Mouse (Mus musculus) MEL (cell line): ENCODE results near the gene Ell2. TPM values are rescaled to one million over a fixed set of nuclear protein-coding genes. Genes with fewer than 3 reads are reported as not detected.
A peak's percentile ranks its signal among the peaks of the same experiment; 100 is the strongest.

Experiments used
- DNase-seq: peaks from one replicate; pipeline ENCODE4 v3.0.0; 2011; ENCODE audit warnings: low read depth, low spot score
- H3K27ac ChIP-seq: 2 replicates; pipeline ENCODE4 v1.5.1; 2012; ENCODE audit warnings: low read depth, mild to moderate bottlenecking, control low read depth, low read length, moderate library complexity; ENCODE audit not compliant: control insufficient read depth
- H3K27me3 ChIP-seq, 2 experiments: fragments of 150-350 bp in 1 of 2; sonication (generic) in 1 of 2; 2 replicates each; pipeline ENCODE4 v1.6.1; 2012; ENCODE audit warnings: low read length in 2 of 2, mild to moderate bottlenecking in 2 of 2, improper control_type of control experiment in 1 of 2, moderate library complexity in 1 of 2; ENCODE audit not compliant: insufficient read depth in 2 of 2, control insufficient read depth in 1 of 2
- H3K36me3 ChIP-seq, 2 experiments: 2 replicates each; pipeline ENCODE4 v1.6.1; 2012 to 2014; ENCODE audit warnings: low read length in 2 of 2, improper control_type of control experiment in 1 of 2, inconsistent platforms in 1 of 2, mild to moderate bottlenecking in 1 of 2; ENCODE audit not compliant: insufficient read depth in 2 of 2, control insufficient read depth in 1 of 2
- H3K4me1 ChIP-seq, 2 experiments: fragments of 150-350 bp in 1 of 2; sonication (generic) in 1 of 2; 2 replicates each; pipeline ENCODE4 v1.6.1; 2012; ENCODE audit warnings: low read length in 2 of 2, improper control_type of control experiment in 1 of 2, mild to moderate bottlenecking in 1 of 2; ENCODE audit not compliant: insufficient read depth in 2 of 2, control insufficient read depth in 1 of 2
- H3K4me3 ChIP-seq, 2 experiments: fragments of 150-350 bp in 1 of 2; sonication (generic) in 1 of 2; 2 replicates each; pipeline ENCODE4 v1.5.1; 2012; ENCODE audit warnings: low read depth in 2 of 2, low read length in 2 of 2, mild to moderate bottlenecking in 2 of 2, moderate library complexity in 2 of 2, control low read depth in 1 of 2, improper control_type of control experiment in 1 of 2; ENCODE audit not compliant: control insufficient read depth in 1 of 2, insufficient read depth in 1 of 2
- H3K79me2 ChIP-seq: 2 replicates; pipeline ENCODE4 v1.6.1; 2012; ENCODE audit warnings: mild to moderate bottlenecking, low read length, moderate library complexity; ENCODE audit not compliant: control insufficient read depth, poor library complexity, insufficient read depth
- H3K9ac ChIP-seq: 2 replicates; pipeline ENCODE4 v1.6.1; 2012; ENCODE audit warnings: low read depth, mild to moderate bottlenecking, control low read depth, low read length, moderate library complexity; ENCODE audit not compliant: control insufficient read depth, poor library complexity, severe bottlenecking
- H3K9me3 ChIP-seq: fragments of 150-350 bp; sonication (generic); replicated peaks from 2 replicates; pipeline ENCODE4 v1.6.1; 2012; ENCODE audit warnings: mild to moderate bottlenecking, low read length, improper control_type of control experiment, moderate library complexity; ENCODE audit not compliant: insufficient read depth
- BHLHE40 ChIP-seq: IDR thresholded peaks from 2 replicates; pipeline ENCODE4 v1.6.1; 2012; ENCODE audit warnings: low read depth, mild to moderate bottlenecking, inconsistent platforms, low read length, improper control_type of control experiment, borderline replicate concordance
- CHD1 ChIP-seq: IDR thresholded peaks from 2 replicates; pipeline ENCODE4 v1.6.1; 2012; ENCODE audit warnings: low read depth, mild to moderate bottlenecking, inconsistent platforms, low read length, improper control_type of control experiment
- CHD2 ChIP-seq: IDR thresholded peaks from 2 replicates; pipeline ENCODE4 v1.6.1; 2011; ENCODE audit warnings: low read length, improper control_type of control experiment
- CTCF ChIP-seq, 3 experiments: IDR thresholded peaks in 2 of 3; conservative IDR thresholded peaks in 1 of 3; 2 replicates each; pipeline ENCODE4 v1.5.1; 2011 to 2012; ENCODE audit warnings: low read length in 3 of 3, low read depth in 2 of 3, mild to moderate bottlenecking in 2 of 3, improper control_type of control experiment in 1 of 3, inconsistent platforms in 1 of 3, mixed read lengths in 1 of 3, moderate library complexity in 1 of 3; ENCODE audit not compliant: control insufficient read depth in 1 of 3, insufficient read depth in 1 of 3, poor library complexity in 1 of 3, severe bottlenecking in 1 of 3
- E2F4 ChIP-seq: IDR thresholded peaks from 2 replicates; pipeline ENCODE4 v1.6.1; 2011; ENCODE audit warnings: low read depth, low read length, improper control_type of control experiment, borderline replicate concordance
- ETS1 ChIP-seq: IDR thresholded peaks from 2 replicates; pipeline ENCODE4 v1.6.1; 2012; ENCODE audit warnings: low read depth, mild to moderate bottlenecking, inconsistent platforms, low read length, improper control_type of control experiment, moderate library complexity
- GABPA ChIP-seq: IDR thresholded peaks from 2 replicates; pipeline ENCODE4 v1.6.1; 2012; ENCODE audit warnings: low read depth, mild to moderate bottlenecking, inconsistent platforms, low read length, improper control_type of control experiment, moderate library complexity
- GATA1 ChIP-seq: IDR thresholded peaks from 2 replicates; pipeline ENCODE4 v1.6.1; 2011; ENCODE audit warnings: low read depth, low read length, improper control_type of control experiment
- JUND ChIP-seq: IDR thresholded peaks from 2 replicates; pipeline ENCODE4 v1.6.1; 2011; ENCODE audit warnings: low read depth, mild to moderate bottlenecking, improper control_type of control experiment, low read length
- KAT2A ChIP-seq: conservative IDR thresholded peaks from 2 replicates; pipeline ENCODE4 v1.6.1; 2012; ENCODE audit warnings: low read depth, low read length, improper control_type of control experiment, inconsistent platforms
- MAZ ChIP-seq: IDR thresholded peaks from 2 replicates; pipeline ENCODE4 v1.6.1; 2012; ENCODE audit warnings: low read depth, mild to moderate bottlenecking, inconsistent platforms, low read length, improper control_type of control experiment
- MEF2A ChIP-seq: IDR thresholded peaks from 2 replicates; pipeline ENCODE4 v1.6.1; 2014; ENCODE audit warnings: low read depth, mild to moderate bottlenecking, inconsistent platforms, low read length, improper control_type of control experiment; ENCODE audit not compliant: poor library complexity, insufficient replicate concordance, severe bottlenecking; ENCODE audit errors: extremely low read depth
- MXI1 ChIP-seq: IDR thresholded peaks from 2 replicates; pipeline ENCODE4 v1.6.1; 2011; ENCODE audit warnings: mild to moderate bottlenecking, low read depth, low read length, improper control_type of control experiment
- MYB ChIP-seq: IDR thresholded peaks from 2 replicates; pipeline ENCODE4 v1.6.1; 2011; ENCODE audit warnings: mild to moderate bottlenecking, low read depth, low read length, improper control_type of control experiment
- NELFE ChIP-seq: IDR thresholded peaks from 2 replicates; pipeline ENCODE4 v1.6.1; 2011; ENCODE audit warnings: low read depth, low read length, improper control_type of control experiment
- NRF1 ChIP-seq: IDR thresholded peaks from 2 replicates; pipeline ENCODE4 v1.6.1; 2014; ENCODE audit warnings: low read depth, mild to moderate bottlenecking, inconsistent platforms, low read length, improper control_type of control experiment, moderate library complexity; ENCODE audit not compliant: poor library complexity, insufficient read depth, severe bottlenecking
- POLR2AphosphoS5 ChIP-seq: IDR thresholded peaks from 2 replicates; pipeline ENCODE4 v1.6.1; 2012; ENCODE audit warnings: low read depth, borderline replicate concordance, mild to moderate bottlenecking, inconsistent platforms, low read length, moderate library complexity, mixed read lengths
- SIN3A ChIP-seq: IDR thresholded peaks from 2 replicates; pipeline ENCODE4 v1.6.1; 2012; ENCODE audit warnings: low read length, improper control_type of control experiment, inconsistent platforms
- SMC3 ChIP-seq: IDR thresholded peaks from 2 replicates; pipeline ENCODE4 v1.6.1; 2011; ENCODE audit warnings: low read depth, low read length, improper control_type of control experiment
- TAL1 ChIP-seq: IDR thresholded peaks from 2 replicates; pipeline ENCODE4 v1.6.1; 2012; ENCODE audit warnings: mild to moderate bottlenecking, inconsistent platforms, low read length, moderate library complexity, mixed read lengths
- TBP ChIP-seq: IDR thresholded peaks from 2 replicates; pipeline ENCODE4 v1.8.0; 2011; ENCODE audit warnings: low read depth, low read length, improper control_type of control experiment
- TCF12 ChIP-seq: IDR thresholded peaks from 2 replicates; pipeline ENCODE4 v1.6.1; 2014; ENCODE audit warnings: low read depth, mild to moderate bottlenecking, inconsistent platforms, low read length, improper control_type of control experiment, moderate library complexity
- UBTF ChIP-seq: IDR thresholded peaks from 2 replicates; pipeline ENCODE4 v1.6.1; 2012; ENCODE audit warnings: low read depth, mild to moderate bottlenecking, inconsistent platforms, low read length, improper control_type of control experiment, moderate library complexity, borderline replicate concordance; ENCODE audit not compliant: insufficient read depth
- USF1 ChIP-seq: IDR thresholded peaks from 2 replicates; pipeline ENCODE4 v1.6.1; 2014; ENCODE audit warnings: low read depth, mild to moderate bottlenecking, inconsistent platforms, low read length, improper control_type of control experiment, moderate library complexity
- USF2 ChIP-seq, 2 experiments: IDR thresholded peaks; 2 replicates each; pipeline ENCODE4 v1.6.1; 2011 to 2012; ENCODE audit warnings: improper control_type of control experiment in 2 of 2, low read length in 2 of 2, borderline replicate concordance in 1 of 2, inconsistent platforms in 1 of 2, low read depth in 1 of 2, mild to moderate bottlenecking in 1 of 2; ENCODE audit not compliant: insufficient read depth in 1 of 2
- ZC3H11A ChIP-seq: IDR thresholded peaks from 2 replicates; pipeline ENCODE4 v1.6.1; 2012; ENCODE audit warnings: low read depth, mild to moderate bottlenecking, inconsistent platforms, low read length, improper control_type of control experiment
- polyA plus RNA-seq, 2 experiments: library from polyadenylated mRNA; stranded (reverse) in 1 of 2; unstranded in 1 of 2; fragments of >175 nt in 1 of 2; fragments of >200 nt in 1 of 2; gene quantifications; 2 replicates each; pipeline versions ENCODE4 v1.2.1 to v1.2.4; 2012; ENCODE audit warnings: low replicate concordance in 2 of 2, low read depth in 1 of 2; ENCODE audit not compliant: insufficient read length in 2 of 2, insufficient read depth in 1 of 2, missing spikeins in 1 of 2
- total RNA-seq: library from RNA; depleted of rRNA; stranded (reverse); fragments of 300-350 nt; gene quantifications from 2 replicates; pipeline ENCODE4 v1.2.3, GENCODE M21; 2012

Ell2 gene
- total and polyA plus RNA-seq, 3 experiments, result 25.0 to 77.1 (median 52.5) TPM

- TF ChIP-seq KAT2A, result no peak
- TF ChIP-seq TAL1, result no peak
- TF ChIP-seq CTCF (IDR thresholded peaks at IDR 0.05 in 2 of 3, conservative IDR thresholded peaks at IDR 0.05 in 1 of 3; ENCODE audit: control insufficient read depth in 1 of 3, insufficient read depth in 1 of 3, low read depth in 2 of 3, low read length in 3 of 3, poor library complexity in 1 of 3, severe bottlenecking in 1 of 3), result no peak
- no peak for TF ChIP-seq JUND
- TF ChIP-seq BHLHE40, result no peak
- TF ChIP-seq NRF1, result no peak
- no peak for TF ChIP-seq SIN3A
- no peak for TF ChIP-seq GATA1
- TF ChIP-seq MYB, result no peak
- no peak for TF ChIP-seq MAZ
- no peak for TF ChIP-seq CHD1
- no peak for TF ChIP-seq E2F4
- TF ChIP-seq SMC3, result no peak
- no peak for TF ChIP-seq UBTF
- TF ChIP-seq USF2 (IDR thresholded peaks at IDR 0.05; ENCODE audit: borderline replicate concordance in 1 of 2, insufficient read depth in 1 of 2, low read depth in 1 of 2, low read length in 2 of 2), result no peak
- TF ChIP-seq MEF2A, result no peak
- TF ChIP-seq POLR2AphosphoS5, result no peak
- TF ChIP-seq TBP, result no peak
- Histone ChIP-seq H3K27me3 (no peaks in the 10 kb centered on the region), H3K9me3 (no peaks in the 10 kb centered on the region), H3K4me3 (no peak overlapping the region), H3K36me3 (peaks cover 0 to 3% of the 10 kb centered on the region in 2 experiments; a peak in 1 of 4 replicates), H3K9ac (no peak overlapping the region), H3K27ac (no peak overlapping the region), H3K79me2 (peaks cover 4% of the 10 kb centered on the region), H3K4me1 (no peaks in the 10 kb centered on the region; a peak in 1 of 4 replicates)
- DNase-seq, result no peak
Observed at GRCm38 (mm10) chr13:75702814-75703213, 3.7 kb upstream of the Ell2 start.

GRCm38 (mm10) chr13:75706882-75707816 is 592 bp downstream of the Ell2 start:
- peak overlapping the region; percentile 76 for H3K9ac ChIP-seq
- H3K27me3 ChIP-seq, result no peaks in the 10 kb centered on the region
- peak; percentile 99 for DNase-seq
- H3K4me1 ChIP-seq, result peaks cover 14 to 21% of the 10 kb centered on the region in 2 experiments
- no peaks in the 10 kb centered on the region for H3K9me3 ChIP-seq
- peaks cover 33% of the 10 kb centered on the region for H3K79me2 ChIP-seq
- H3K27ac ChIP-seq, result peak overlapping the region; percentile 13
- H3K4me3 ChIP-seq, result peak overlapping the region; percentile 90 to 98
- peaks cover 0 to 26% of the 10 kb centered on the region in 2 experiments; a peak in 2 of 4 replicates for H3K36me3 ChIP-seq
- TF ChIP-seq TAL1 (no peak), TCF12 (peak; percentile 80), MAZ (peak; percentile 81; the same call in 1 of the 2 replicates), CTCF (IDR thresholded peaks at IDR 0.05 in 2 of 3, conservative IDR thresholded peaks at IDR 0.05 in 1 of 3; ENCODE audit: control insufficient read depth in 1 of 3, insufficient read depth in 1 of 3, low read depth in 2 of 3, low read length in 3 of 3, poor library complexity in 1 of 3, severe bottlenecking in 1 of 3) (no peak), CHD2 (no peak), MYB (no peak), GABPA (peak; percentile 79; the same call in 1 of the 2 replicates), POLR2AphosphoS5 (no peak), ZC3H11A (no peak), E2F4 (no peak), UBTF (0 out of 2 replicates have a peak, but pooled peaks have one; percentile 82), SMC3 (no peak), USF1 (no peak), USF2 (IDR thresholded peaks at IDR 0.05; ENCODE audit: borderline replicate concordance in 1 of 2, insufficient read depth in 1 of 2, low read depth in 1 of 2, low read length in 2 of 2) (no peak), NELFE (peak; percentile 93), MXI1 (peak; percentile 49; the same call in 1 of the 2 replicates), ETS1 (peak; percentile 78), JUND (no peak)
